Mouse (Mus musculus): ENCODE data around the gene Atg16l2.

GRCm38 (mm10) chr7:101253071-101253470 is 49.0 kb downstream of the Atg16l2 start:
- no peak for TF ChIP-seq EP300 (IDR thresholded peaks at IDR 0.05; ENCODE audit: low read depth)
- TF ChIP-seq CTCF (IDR thresholded peaks at IDR 0.05; ENCODE audit: low read depth), result no peak

Data from liver, postnatal 0 days (tissue).